Mouse (Mus musculus): Measurements from ENCODE around the gene Gm21312.
"Not testable (repeated sequence)": the region's sequence is repeated elsewhere in the genome, so short reads cannot be mapped to it uniquely, and the experiment has no call there.

The Gm21312 gene

GRCm38 (mm10) chr10:104176724-104177123 is at the start of gene Gm21312:
Gene Gm21312, plus strand, starts transcription at chr10:104177024.
- DNase-seq, result not testable (repeated sequence)

- DNase-seq, result not testable (repeated sequence)
These were observed 34.1 kb upstream of the Gm21312 start, which contains the start of gene Gm21293 for GRCm38 (mm10) chr10:104142687-104143086. Gene Gm21293, plus strand, starts transcription at chr10:104142987.

GRCm38 (mm10) chr10:104151197-104151596 is 25.6 kb upstream of the Gm21312 start, which contains the start of gene Gm6763:
Gene Gm6763, plus strand, starts transcription at chr10:104151497.
- not testable (repeated sequence) for DNase-seq

- not testable (repeated sequence) for DNase-seq
These were observed 17.1 kb upstream of the Gm21312 start, which contains the start of gene Gm8764 for GRCm38 (mm10) chr10:104159706-104160105. Gene Gm8764, plus strand, starts transcription at chr10:104160006.

GRCm38 (mm10) chr10:104168215-104168614 is 8.6 kb upstream of the Gm21312 start, which contains the start of gene Gm21304:
Gene Gm21304, plus strand, starts transcription at chr10:104168515.
- DNase-seq, result not testable (repeated sequence)

GRCm38 (mm10) chr10:104185233-104185632 is 8.4 kb downstream of the Gm21312 start, which contains the start of gene Gm20765:
Gene Gm20765, plus strand, starts transcription at chr10:104185533.
- DNase-seq, result not testable (repeated sequence)

- not testable (repeated sequence) for DNase-seq
These were observed 16.9 kb downstream of the Gm21312 start, which contains the start of gene Gm4340 for GRCm38 (mm10) chr10:104193742-104194141. Gene Gm4340, plus strand, starts transcription at chr10:104194042.

GRCm38 (mm10) chr10:104209655-104210054 is 32.8 kb downstream of the Gm21312 start:
- no peak for DNase-seq

- no peak for DNase-seq
These were observed 33.6 kb downstream of the Gm21312 start for GRCm38 (mm10) chr10:104210268-104210990.

GRCm38 (mm10) chr10:104214527-104214926 is 37.7 kb downstream of the Gm21312 start:
- no peak for DNase-seq

- no peak for DNase-seq
These were observed 43.6 kb downstream of the Gm21312 start for GRCm38 (mm10) chr10:104220303-104221021.

Data from cerebellum, adult 9-11 months (tissue).